Mouse (Mus musculus): ENCODE data around the gene Ccl20. TPM values are rescaled to one million over a fixed set of nuclear protein-coding genes. Genes with fewer than 3 reads are reported as not detected.

The Ccl20 gene
- not detected for total RNA-seq (2021)
- long read RNA-seq, experiment 1 = 0 reads
- long read RNA-seq, experiment 2 = 0 reads

DNA sequence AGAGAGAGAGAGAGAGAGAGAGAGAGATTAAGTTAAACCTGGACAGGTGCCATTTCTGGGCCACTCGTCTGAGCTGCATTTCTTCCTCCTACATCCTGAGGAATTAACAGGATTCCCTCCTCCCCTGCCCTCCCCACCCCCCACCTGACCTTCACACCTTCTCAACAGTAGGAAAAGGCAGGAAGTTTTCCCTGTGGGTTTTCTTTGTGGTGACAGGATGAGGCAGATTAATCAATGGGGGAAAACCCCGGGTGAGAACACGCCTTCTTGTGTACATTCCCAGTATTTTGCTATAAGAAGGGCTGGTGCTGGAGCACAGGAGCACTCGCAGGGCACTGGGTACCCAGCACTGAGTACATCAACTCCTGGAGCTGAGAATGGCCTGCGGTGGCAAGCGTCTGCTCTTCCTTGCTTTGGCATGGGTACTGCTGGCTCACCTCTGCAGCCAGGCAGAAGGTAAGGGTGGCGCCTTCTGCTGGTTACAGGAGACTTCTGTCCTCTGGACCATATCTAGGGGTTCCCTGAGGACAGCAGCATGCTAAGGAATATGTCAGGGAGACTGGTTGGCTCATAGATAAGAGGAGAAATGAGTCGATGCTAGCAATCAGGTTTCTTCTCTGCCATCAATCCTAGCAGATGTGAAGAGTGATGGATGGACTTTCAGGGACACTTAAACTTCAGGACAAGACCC is at the start of gene Ccl20:
TSS of gene Ccl20 (plus strand) at position 320 of the 691 bp plus-strand sequence.
- DNase-seq = no peak

DNA sequence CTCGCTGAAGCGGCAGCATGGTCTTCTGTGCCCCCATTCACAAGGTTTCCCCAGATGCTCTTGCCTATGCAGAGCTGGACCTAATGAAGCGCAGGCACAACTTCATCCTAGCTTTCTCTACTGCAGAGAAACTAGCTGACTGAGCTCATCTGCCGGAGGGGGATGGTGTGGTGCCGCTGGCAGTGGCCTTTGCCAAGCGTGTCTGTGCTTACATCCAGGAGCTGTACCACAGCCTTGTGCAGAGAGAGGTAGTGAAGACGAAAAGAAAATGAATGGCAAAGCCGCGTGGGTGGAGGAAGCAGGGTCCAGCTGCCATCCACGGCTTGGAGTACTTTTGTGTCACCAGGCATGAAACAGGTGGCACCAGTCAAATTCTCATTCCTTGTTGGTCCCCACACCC is 49.4 kb upstream of the Ccl20 start:
- no peak for DNase-seq

DNA sequence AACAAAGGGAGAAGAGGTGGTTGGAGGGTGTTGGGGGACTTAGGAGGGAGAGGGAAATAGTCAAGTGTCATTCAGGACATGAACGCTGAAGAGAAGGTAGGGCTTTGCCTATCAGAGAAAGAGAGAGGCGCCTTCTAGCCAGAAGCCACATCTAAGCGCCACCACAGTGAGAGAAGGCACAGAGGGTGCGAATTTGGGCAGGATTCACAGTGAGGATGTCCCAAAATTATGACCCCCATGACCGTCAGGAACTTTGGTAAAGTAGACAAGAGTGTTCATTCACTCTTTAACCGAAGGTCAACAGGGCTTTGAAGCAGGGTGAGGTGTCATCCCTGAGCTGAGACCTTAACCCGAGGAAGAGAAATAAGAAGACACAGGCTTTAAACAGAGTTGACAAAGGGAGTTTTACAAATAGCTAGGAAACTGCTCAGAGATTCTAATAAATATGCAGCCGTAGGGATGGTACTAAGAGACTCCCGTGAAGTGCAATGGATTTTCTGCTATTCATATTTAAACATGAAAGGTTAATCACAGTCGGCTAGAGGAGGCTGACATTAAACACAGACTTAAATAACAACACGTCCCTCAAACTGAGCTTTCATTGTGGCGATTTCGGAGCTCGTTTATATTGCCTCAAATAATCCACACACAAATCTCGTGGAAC is 40.9 kb upstream of the Ccl20 start:
- no peak for DNase-seq

DNA sequence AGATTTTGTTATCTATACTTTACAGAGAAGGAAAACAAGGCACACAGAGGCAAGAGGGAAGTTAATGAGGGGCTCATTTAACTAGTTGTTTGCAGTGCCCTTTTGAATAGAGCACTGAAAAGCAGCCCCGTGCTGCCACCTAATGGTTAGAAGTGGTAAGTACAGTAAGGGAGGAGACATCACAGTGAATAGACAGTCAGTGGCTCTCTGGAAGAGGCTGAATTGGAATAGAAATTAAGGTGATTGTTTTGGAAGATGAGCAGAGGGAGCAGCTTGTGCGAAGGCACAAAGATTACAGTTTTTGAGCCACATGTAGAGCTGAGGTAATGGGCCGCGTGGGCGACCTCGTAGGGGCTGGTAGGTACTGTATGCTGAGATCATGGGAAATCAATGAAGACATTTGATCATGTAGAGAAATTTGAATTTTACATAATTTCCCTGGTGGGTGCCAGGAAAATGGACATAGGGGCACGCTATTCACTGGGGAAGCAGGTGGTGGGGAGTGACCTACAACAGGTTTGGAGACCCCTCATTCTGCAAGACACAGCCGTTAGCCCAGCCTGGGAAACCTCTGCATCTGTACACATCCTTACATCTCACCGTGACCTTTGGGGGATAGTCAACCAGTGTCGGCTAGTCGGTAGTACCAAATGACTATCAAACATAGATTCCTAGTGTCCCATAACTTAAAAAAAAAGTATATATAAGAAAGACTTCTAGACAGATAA is 40.2 kb upstream of the Ccl20 start:
- DNase-seq = peak in 1 of 2 experiments; percentile 23

DNA sequence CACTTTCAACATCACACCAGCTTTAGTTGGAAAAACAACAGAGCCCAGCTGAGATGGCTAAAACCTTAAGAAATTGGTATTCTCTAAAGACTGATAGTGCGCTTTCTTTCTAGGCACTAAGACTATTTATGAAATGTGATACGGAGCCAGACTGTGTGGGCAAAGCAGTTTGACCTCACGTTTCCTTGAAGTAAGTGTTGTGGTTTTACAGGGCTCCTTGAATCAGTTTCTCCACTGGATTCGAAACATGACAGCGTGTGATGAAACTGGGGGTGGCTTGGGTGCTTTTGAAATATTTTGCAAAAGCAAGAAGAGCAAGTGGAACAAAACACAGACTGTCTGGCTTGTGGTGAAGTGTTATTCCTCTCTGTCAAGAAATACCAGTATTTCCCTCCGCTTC is 39.5 kb upstream of the Ccl20 start:
- DNase-seq = no peak

DNA sequence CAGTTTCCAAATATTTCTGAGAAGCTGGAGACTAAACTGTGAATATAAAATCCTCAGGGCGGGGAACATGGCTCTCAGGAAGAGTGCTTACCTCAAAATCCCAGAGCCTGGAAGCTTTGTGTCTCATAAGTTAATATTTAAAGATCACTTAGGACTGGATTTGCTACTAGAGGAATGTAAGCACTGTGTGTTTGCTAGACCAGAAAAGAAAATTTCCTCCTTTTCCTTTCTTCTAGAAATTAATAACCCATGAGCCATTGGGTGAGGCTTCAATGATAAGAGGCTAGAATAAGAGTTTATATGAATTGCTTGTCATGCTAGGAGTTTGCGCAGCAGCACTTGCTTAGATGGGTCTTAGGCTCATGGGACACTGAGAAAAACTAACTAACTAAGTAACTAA is 31.8 kb upstream of the Ccl20 start:
- no peak for DNase-seq

DNA sequence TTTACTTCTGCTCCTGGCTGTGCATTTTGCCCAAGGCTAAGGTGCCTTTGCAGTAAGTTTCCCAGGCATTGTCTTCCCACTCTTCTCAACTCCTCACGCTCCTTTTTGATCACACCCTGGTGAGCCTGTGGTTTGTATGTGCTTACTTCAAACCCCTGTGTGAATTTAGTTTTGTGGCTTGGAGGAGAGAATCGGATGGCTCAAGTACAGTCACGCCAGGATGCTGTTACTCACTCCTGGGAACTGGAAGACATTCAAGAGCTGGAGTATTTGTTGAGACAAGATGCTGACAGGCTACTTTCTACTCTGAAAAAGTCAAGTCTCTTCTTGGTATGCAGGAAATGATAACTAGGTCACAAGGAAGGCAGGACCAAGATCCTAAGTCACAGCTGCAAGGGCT is 25.3 kb upstream of the Ccl20 start:
- DNase-seq = no peak

DNA sequence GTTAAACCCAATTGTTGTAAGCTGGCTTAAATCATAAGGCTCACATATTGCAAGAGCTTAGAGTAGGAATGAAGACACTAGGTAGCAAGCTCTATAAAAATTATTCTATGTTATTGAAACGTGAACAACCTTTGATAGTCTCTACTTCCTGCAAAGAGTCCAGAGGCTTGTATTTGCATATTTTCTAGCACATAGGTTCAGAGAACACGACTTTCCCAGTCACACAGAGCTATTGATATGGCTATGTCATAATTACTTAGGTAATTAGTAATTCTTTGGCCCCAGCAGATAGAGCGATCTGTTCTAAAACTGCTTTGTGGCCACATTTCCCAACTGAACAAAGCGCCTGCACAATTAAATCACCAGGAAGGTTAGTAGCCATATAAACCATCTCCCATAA is 19.6 kb upstream of the Ccl20 start:
- DNase-seq = no peak

DNA sequence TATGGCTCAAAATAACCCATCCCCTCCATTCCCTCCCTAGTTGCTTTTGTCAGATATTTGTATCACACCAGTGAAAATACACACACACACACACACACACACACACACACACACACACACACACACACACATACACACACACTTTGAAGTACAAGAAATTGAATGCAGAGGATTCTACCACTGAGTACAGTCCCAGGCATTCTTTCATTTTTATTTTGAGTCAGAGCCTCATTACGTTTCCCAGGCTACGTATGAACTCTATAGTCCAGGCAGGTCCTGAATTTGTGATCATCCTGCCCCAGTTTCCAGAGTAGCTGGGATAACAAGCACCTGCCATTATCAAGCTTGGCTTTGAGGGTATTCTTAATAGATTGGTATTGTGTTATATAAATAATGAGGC is 17.4 kb upstream of the Ccl20 start:
- no peak for DNase-seq

DNA sequence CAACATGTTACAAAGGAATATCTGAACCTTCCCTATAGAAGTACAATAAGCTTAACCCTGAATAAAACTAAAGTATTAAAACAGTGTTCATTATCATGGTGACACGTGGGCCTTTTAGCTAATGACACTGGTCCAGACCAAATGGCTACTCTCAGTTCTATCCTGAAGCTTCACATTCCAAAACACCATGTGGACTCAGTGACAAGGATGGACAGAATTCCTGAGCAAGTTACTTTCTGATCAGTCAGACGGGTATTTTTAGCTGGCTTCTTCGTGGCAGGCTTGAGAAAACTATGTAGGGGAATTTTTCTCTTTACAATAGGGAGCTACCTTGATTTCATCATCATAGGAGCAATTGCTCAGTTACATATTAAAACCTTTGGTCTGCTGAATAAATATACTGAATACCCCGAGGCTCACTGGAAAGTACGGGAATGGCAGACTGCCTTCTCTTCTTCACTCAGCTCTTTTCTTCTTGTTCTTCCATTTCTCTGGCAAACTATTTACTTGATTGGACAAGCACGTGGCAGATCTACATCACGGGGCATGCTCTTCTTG is 16.9 kb upstream of the Ccl20 start:
- no peak for DNase-seq

DNA sequence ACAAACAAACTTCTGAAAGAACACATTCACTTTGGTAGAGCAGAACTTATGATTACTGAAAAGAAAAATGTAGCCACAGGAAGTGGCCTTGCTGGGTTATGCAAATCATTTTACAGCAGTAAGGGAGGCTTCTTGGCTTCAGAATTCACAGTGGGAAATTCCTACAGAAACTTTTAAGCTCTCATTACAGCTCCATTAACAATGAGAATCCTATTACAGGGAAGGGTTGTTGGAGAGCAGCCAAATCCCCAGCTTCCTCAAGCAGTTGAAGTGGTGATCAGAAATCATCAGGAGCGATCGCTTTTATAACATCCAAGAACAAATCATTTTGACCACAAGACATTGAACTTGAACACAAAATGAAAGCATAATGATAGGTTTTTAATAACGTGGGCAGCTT is 14.7 kb upstream of the Ccl20 start:
- peak in 1 of 2 experiments; percentile 28 for DNase-seq

DNA sequence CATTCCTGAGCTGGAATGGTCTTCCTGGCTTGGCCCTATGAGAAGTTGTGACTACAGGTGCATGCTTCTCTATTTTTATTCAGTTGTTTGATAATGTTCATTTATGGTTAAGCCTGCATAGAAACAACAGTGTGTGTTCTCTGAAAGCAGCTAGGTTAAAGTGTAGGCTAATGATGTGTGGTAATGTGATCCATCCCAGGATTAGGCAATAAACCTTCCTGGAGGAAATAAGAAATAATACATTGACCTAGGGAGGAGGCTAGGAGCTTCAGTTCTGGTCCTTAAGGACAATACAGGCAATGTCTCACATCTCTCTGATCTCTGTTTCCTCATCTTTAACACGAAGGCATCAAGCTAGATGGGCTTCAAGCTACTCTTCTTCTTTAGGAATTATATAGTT is 11.1 kb upstream of the Ccl20 start:
- DNase-seq = no peak

DNA sequence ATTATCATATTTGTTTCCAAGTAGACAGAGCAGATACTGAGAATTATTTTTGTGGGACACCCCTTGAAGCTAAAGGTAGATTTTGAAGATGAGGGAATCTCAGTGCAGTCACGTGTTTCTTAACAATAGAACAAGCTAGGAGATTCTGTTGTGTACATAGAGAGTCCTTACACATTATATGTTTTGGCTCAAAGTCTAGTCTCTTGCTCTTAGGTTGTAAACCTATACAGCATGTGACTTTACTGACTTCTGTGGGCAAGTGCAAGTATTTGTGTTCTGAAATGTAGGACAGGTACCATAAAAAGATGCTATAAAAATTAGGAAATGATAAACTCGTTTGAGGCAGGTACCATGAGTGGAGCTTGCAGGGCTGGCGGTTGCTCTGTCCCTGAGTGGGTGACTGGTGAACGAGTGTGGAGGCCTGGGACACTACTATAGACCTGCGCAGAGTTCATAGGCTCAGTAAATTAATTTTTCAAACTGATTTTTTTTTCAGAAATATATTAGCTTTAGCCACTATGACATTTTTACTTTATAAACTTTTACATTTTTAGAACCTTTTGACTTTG is 9.1 kb upstream of the Ccl20 start:
- no peak for DNase-seq

DNA sequence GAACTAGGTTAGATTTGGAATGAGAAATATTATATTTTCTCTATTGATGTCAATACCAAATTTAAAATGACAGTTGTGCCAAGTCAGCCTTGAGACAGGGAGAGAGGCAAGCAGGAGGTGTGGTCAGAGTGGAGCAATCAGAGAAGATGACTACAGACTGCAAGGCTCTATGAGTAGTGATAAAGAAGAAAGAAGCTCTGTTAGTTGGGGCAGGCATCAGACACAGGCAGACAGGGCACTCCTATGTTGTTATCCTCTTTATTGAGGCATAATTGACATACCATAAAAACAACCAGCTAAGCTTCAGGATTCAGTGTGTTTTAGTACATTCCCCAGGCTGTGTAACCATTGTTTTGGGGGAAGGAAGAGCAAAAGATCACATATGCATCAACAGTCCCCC is 5.6 kb upstream of the Ccl20 start:
- no peak for DNase-seq

DNA sequence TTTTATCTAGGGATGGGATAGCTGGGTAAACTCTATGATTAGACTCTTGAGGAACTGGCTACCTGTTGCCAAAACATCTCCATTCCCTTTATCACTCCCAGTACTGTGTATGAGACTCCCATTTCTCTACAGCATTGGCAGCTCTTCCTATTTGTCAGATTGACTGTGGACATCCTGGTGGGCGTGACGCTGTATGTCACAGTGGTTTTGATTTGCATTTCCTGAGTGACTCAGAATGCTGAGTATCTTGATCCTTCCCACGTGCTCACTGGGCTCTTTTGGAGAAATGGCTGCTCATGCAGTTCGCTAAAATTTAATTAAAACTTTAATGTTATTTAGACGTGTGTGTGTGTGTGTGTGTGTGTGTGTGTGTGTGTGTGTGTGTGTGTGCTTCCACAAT is 4.8 kb upstream of the Ccl20 start:
- DNase-seq = no peak

DNA sequence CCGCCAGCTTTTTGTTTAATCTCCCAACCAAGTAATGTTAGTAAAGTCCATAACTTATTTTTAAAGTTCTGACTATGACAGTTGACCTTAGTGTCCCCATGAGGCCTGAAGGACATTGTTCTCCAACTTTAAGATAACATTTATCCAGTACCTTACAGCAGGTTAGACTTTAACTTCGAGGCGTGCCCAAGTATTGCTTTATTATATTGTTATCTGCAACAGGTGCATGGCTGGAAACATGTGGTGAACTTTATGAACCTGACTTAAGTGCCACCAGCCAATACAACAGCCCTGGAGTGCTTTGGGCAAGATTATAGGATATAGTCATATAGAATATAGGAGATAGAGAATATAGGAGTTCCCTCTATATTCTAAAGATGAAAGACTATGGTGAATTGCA is 651 bp downstream of the Ccl20 start:
- DNase-seq = no peak

DNA sequence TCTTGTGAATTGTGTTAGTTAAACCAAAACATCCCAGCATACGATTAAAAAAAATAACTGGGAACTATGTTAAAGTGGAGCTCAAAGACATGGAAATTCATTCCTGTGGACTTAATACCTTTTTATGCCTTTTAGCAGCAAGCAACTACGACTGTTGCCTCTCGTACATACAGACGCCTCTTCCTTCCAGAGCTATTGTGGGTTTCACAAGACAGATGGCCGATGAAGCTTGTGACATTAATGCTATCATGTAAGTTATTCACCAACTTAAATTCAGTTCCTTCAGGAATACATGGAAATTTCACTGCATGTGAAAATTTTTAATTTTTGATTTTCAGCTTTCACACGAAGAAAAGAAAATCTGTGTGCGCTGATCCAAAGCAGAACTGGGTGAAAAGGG is 1.1 kb downstream of the Ccl20 start:
- no peak for DNase-seq

DNA sequence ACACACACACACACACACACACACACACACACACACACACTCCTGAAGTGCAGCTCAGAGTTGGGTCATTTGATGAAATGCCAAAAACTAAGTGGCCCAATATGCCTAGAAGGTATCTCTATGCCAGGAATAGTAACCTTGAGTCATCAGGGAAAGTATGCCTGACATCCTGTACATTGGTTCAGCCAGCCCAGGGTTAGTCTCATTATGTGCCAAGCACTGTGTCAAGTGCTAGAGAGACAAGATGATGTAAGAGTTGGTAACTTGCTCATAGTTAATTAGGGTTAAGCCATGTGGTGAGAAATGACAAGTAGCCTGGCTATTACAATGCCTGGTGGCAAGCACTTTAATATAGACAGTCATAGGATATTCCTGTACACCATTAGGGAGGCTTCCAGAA is 3.3 kb downstream of the Ccl20 start:
- no peak for DNase-seq

DNA sequence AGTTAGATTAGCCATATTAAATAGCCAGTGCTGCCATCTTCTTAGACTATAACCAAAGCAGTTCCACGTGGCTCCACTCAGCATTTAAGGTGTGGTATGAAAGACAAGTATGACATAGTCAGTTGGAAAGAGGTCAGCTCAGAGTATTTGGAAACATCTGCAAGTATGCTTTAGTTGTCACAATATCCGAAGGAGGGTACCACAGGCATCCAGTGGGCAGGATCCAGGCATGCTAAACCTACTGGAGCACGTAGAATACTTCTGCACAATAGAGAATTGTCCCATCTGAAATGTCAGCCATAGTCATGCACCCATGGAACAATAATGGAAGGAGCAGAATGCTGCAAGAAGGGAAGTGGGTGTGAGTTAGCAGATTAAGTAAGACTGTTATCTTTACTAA is 3.7 kb downstream of the Ccl20 start:
- DNase-seq = no peak

DNA sequence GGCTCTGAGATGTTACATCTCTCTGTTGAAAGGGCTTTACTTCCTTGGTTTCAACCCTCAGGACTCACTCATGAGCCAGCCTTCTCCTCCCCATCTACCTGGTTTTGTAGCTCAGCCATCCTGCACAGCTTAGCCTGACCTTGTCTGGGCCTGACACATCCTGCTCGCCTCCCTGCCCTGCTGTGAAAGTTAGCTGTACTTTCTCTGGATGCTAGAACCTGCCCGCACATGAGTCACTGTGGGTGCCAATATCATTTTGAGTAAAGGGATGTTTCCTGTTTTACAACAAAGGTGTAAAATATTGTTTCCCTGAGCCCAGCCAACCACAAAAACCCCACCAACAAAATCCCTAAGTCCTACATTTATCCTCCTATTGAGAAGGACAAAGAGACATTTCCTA is 6.6 kb downstream of the Ccl20 start:
- no peak for DNase-seq

DNA sequence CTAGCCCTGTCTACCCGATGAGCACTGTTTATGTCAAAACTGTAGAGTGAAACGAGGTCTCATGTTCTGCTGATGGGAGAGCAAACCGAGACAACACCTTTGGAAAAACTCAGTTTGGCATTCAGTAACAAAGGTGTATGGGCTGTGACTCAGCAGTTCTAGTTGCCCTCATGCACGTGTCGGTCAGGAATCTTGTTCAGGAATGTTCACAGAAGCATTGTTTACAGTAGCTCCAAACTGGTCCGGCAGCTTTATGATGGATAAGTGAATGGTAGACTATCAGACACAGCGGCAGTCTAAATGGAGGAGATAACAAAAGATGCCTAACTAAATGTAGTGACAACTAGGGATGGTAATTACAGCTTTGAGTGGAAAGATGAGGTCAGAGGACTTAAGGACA is 19.3 kb downstream of the Ccl20 start:
- no peak for DNase-seq

DNA sequence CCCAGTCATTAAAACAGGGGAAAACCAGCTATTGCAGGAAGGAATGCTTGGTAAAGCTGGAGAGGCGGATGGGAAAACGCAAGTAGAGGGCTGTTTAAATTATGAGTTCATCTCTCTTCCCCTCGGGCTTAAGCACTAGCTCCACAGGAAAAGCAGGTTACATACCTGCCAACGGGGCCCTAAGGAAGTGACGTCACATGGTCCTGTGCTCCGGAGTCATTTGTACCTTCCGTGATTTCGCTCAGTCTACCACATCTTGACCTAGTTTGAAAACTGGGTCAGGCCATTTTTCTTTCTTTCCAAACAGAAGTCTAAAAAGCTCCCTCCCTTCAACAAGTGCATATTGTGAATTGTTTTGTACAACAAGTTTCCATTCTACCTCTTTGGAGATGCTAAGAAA is 21.3 kb downstream of the Ccl20 start:
- no peak for DNase-seq

DNA sequence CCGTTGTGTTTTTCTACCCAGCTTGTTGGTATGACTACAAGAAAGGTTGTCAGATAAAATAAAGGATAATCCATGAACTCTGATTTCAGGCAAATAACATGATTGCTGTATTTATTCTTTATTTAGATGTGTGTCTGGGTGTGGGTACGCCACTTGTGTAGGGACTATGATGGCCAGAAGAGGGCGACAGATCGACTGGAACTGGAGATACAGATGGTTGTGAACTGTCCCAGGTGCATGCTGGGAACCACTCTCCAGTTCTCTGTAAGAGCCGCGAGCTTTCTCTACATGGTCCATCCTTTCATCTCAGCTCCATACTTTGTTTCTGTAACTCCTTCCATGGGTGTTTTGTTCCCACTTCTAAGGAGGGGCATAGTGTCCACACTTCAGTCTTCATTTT is 22.2 kb downstream of the Ccl20 start:
- no peak for DNase-seq

Data from adrenal gland, postnatal 36 days (tissue).